Mouse (Mus musculus) NIH3T3 (cell line): Measurements from ENCODE around the gene Dpf1.

ENCODE experiments used
- DNase-seq: peaks from one replicate; pipeline ENCODE4 v3.0.0-alpha.2; 2012; ENCODE audit warnings: low read depth

Gene Dpf1

GRCm38 (mm10) chr7:29309749-29310148 is 6.0 kb downstream of the Dpf1 start:
- no peak for DNase-seq

- no peak for DNase-seq
These were observed 9.3 kb downstream of the Dpf1 start for GRCm38 (mm10) chr7:29313051-29313450.

GRCm38 (mm10) chr7:29313572-29314261 is 10.0 kb downstream of the Dpf1 start:
- no peak for DNase-seq

GRCm38 (mm10) chr7:29314844-29315628 is 11.3 kb downstream of the Dpf1 start:
- no peak for DNase-seq

GRCm38 (mm10) chr7:29316137-29316734 is 12.5 kb downstream of the Dpf1 start:
- no peak for DNase-seq

- peak; percentile 70 for DNase-seq
These were observed 13.2 kb downstream of the Dpf1 start for GRCm38 (mm10) chr7:29316976-29317375.

GRCm38 (mm10) chr7:29317558-29317957 is 13.8 kb downstream of the Dpf1 start:
- DNase-seq = peak; percentile 20

- DNase-seq = peak; percentile 18
These were observed 14.6 kb downstream of the Dpf1 start for GRCm38 (mm10) chr7:29318115-29318911.

GRCm38 (mm10) chr7:29319337-29320307 is 15.9 kb downstream of the Dpf1 start:
- peak; percentile 22 for DNase-seq

- DNase-seq = no peak
These were observed 23.3 kb downstream of the Dpf1 start for GRCm38 (mm10) chr7:29327087-29327486.

- DNase-seq = no peak
These were observed 25.2 kb downstream of the Dpf1 start for GRCm38 (mm10) chr7:29328984-29329383.

GRCm38 (mm10) chr7:29334156-29334555 is 30.4 kb downstream of the Dpf1 start:
- DNase-seq = peak; percentile 17

GRCm38 (mm10) chr7:29335276-29335675 is 31.5 kb downstream of the Dpf1 start:
- no peak for DNase-seq

- peak; percentile 39 for DNase-seq
These were observed 32.3 kb downstream of the Dpf1 start for GRCm38 (mm10) chr7:29335841-29336671.

- no peak for DNase-seq
These were observed 33.1 kb downstream of the Dpf1 start for GRCm38 (mm10) chr7:29336795-29337319.

GRCm38 (mm10) chr7:29337766-29338165 is 34.0 kb downstream of the Dpf1 start:
- DNase-seq = no peak

GRCm38 (mm10) chr7:29338351-29338919 is 34.7 kb downstream of the Dpf1 start:
- no peak for DNase-seq

GRCm38 (mm10) chr7:29338984-29339679 is 35.4 kb downstream of the Dpf1 start:
- DNase-seq = no peak

- DNase-seq = no peak
These were observed 36.5 kb downstream of the Dpf1 start for GRCm38 (mm10) chr7:29340247-29340646.
